Mouse (Mus musculus) ES-Bruce4 (cell line): ENCODE measurements around the gene Slc27a3.

Source experiments
- CTCF ChIP-seq: IDR thresholded peaks from one replicate; pipeline ENCODE4 v1.8.1; 2011; ENCODE audit warnings: low read depth, low read length
- EP300 ChIP-seq: IDR thresholded peaks from 2 replicates; pipeline ENCODE4 v1.6.1; 2011; ENCODE audit warnings: low read depth, low read length; ENCODE audit not compliant: insufficient read depth
- POLR2A ChIP-seq: IDR thresholded peaks from one replicate; pipeline ENCODE4 v1.8.1; 2011; ENCODE audit warnings: low read length; ENCODE audit not compliant: insufficient read depth

GRCm38 (mm10) chr3:90357959-90358358 lies 31.8 kb downstream of the Slc27a3 start:
- TF ChIP-seq CTCF, result no peak
- TF ChIP-seq POLR2A, result no peak
- no peak for TF ChIP-seq EP300
